Mouse (Mus musculus): ENCODE measurements around the gene Ppp4r4.
"Not testable (repeated sequence)": the region's sequence is repeated elsewhere in the genome, so short reads cannot be mapped to it uniquely, and the experiment has no call there.

Ppp4r4 gene

DNA sequence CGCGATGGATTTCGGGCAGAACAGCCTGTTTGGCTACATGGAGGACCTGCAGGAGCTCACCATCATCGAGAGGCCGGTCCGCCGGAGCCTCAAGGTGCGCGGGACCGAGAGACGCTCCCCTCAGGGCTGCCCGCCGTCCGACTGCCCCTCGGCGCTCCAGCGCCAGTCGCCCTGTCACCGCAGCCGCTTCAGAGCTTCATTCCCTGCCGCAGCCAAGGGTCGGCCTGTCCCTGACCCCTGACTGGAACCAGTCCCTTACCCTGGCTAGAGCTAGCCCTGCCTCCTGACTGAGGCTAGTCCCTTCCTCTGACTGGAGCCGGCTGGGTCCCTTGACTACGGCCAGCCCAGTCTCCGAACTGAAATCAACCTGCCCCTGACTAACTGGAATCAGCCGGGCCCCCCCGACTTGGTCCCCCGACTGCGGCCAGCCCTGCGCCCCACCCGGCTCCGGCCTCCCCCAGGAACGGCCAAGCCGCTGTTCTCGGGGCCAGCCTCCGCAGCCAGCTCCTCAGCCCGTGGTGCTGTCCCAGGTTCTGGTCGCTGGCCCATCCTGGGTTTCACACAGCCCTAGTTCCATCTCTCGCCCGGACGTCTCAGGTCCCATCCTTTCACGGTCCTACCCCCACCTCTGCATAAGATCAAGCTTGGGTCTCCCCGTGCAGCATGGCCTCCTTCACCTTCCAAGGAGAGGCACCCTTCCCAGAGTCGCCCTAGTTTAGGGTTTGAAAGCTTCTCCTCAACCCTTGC is 739 bp downstream of the Ppp4r4 start:
- no peak for DNase-seq (ENCODE audit: low read depth)

DNA sequence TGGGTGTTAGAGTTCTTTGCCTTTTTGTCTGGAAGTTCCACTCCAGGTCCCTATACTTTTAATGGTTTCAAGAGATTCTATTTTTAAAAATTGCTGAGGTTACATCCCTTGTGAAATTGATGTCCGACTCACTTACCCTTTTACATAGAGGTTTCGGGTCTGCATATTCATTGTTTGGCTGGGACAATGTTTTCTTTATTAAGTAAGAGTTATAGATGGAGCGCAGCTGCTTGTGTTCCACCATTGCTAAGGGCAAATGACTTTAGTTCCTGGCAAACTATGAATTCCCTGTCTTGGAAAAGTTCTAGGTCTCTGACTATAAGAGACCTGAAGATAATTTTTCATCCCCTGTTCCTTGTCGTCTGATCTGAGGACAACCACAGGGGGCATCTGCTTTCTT is 8.3 kb downstream of the Ppp4r4 start:
- DNase-seq (ENCODE audit: low read depth), result no peak

DNA sequence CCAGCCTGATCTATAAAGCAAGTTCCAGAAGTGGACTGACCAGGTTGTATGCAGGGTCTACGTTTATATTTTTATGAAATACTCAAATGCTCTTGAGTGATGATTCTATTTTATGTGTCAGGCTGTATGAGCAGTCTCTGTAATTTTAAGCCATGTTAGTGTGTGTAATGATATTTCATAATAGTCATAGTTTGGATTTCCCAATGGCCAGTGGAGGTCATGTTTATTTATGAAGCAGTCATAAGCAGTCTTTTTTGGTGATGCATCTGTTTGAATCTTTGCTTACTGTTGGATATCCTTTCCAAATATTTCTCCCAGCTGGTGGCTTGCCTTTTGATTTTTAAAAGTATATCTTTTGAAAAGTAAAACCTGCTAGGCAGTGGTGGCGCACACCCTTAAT is 11.3 kb downstream of the Ppp4r4 start:
- DNase-seq (ENCODE audit: low read depth), result no peak

DNA sequence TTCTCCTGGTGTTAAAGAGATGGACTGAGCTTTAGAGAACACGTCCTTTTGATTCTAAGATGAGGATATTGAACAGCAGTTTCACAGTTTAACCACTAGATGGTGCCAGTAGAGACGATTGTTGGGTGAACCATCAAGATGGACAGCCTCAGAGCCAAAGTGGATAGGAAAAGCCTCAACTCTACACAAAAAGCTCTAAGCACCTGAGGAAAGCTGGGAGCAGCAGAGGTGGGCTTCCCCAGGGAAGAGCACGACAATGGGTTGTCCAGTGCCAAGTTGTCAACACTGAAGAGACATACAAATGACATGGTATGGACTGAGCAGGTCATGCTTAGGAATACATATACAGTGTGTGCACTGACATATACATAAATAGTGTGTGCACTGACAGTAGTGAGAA is 12.1 kb downstream of the Ppp4r4 start:
- DNase-seq (ENCODE audit: low read depth), result peak; percentile 69

DNA sequence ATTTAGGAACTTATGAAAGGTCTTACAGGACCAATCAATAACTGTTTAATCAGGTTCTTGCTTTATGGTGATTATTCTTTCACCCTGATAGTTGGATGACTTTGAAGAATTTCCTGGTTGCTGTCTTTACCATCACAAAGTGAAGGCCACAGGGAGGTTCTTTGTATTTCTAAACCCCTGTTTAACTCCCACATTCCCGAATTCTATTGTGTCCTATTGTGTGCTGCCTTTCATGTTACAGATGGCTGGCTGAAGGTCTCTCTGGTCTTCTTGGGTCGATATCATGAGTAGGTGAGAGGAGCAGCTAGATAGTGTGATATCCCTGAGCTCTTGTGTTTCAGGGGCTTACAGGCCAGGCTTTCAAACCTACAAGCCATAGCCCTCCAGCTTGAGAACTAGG is 15.4 kb downstream of the Ppp4r4 start:
- DNase-seq (ENCODE audit: low read depth), result no peak

DNA sequence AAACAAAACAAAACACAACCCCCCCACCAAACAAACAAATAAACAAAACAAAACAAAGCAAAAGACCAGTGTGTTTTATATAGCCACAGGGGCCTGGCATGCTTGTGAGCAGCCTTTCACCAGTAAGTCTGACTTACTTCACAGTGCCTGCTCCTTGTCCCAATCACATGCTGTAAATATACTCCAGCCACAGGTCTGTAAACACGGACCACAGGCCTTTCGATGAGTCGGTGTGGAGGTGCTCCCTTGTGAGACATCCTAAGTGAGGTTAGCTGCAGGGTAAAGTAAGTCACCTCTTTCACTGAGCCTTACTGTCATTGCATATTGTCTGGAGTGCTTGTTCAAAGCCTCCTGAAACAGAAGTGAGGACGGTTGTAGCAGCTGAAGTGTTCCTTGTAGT is 16.4 kb downstream of the Ppp4r4 start:
- no peak for DNase-seq (ENCODE audit: low read depth)

DNA sequence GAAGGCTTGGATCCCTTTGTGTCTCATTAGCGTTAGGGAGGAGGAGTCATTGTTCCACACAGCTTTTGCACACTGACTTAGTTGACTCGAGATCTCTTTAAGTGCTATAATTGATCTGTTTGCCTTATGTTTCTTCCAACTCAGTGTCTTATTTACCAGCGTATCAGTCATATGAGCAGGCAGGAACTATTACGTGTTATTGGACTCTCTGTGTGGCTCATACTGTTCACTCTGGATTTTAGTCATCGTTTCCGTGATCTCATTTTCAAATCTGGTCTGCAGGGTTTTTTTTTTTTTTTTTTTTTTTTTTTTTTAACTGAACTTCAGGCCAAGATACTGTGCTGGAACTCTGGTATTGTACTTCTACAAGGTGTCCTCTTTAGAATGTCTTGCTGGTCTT is 18.0 kb downstream of the Ppp4r4 start:
- DNase-seq (ENCODE audit: low read depth), result no peak

DNA sequence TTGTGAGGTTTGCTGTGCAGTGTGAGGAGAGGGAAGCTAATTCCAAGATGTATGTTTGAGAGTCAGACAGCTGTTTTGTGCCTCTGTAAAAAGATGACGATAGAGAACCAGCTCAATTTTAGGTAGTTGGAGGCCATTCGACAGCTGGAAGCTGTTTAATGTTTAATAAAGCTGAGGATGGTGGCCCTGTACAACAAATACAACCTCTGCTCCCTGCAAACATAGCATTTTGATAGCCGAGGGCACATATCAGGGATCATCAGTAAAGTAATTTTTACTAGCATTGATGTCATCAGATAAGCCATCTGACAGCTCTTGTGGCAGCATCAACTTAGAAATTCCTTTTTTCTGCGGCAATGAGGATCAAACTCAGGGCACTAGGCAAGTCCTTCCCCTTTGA is 19.3 kb downstream of the Ppp4r4 start:
- no peak for DNase-seq (ENCODE audit: low read depth)

DNA sequence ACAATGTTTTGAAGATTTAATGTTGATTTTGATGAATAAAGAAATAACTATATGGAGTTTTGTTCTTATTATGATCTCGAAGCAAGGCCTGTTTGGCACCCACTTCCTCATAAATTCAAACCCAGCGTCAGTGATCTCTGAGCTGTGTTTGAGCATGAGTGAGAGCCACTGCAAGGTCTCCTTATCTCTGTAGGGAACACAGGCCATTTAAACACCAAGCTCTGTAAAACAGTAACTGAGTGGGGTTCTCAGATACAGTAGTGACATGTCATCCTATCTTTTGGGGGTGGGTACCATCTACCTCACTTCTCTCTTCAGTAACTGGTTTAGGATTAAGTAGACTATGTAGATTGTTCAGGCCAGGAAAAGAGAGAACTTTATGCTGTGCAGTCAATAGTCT is 20.4 kb downstream of the Ppp4r4 start:
- no peak for DNase-seq (ENCODE audit: low read depth)

DNA sequence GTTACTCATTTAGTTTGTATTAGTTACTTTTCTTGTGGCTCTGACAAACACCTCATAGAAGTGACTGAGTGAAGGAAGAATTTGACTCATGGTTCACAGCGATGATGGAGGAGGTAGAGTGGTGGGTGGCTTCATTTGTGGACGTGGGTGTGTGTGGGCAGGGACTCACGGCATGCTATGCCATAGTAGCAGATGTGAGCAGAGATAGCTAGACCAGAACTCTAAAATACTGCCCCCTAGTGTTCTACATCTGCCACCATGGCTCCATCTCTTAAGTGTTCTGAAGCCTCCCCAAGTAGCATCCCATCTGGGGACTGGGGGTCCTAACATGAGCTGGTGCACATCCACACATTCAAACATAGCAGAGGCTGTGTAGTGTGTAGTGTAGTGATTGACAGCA is 21.4 kb downstream of the Ppp4r4 start:
- no peak for DNase-seq (ENCODE audit: low read depth)

DNA sequence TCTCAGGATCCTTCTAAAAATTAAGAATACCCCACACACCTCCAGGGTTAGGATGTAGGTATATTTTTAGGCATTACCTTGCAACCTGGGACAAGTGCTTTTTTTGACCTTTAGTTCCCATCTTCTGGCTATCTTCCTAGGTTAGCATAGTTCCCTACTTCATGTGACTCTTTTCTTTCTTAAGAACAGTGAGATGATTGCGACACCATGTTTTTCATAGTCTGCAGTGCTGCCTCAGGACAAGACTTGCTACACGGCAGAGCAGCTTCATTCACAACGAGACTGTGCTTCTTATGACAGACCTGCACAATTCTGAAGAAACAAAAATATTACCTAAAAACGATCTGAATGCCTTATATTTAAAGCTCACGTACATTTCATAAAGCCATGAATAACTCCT is 24.8 kb downstream of the Ppp4r4 start:
- DNase-seq (ENCODE audit: low read depth), result no peak

DNA sequence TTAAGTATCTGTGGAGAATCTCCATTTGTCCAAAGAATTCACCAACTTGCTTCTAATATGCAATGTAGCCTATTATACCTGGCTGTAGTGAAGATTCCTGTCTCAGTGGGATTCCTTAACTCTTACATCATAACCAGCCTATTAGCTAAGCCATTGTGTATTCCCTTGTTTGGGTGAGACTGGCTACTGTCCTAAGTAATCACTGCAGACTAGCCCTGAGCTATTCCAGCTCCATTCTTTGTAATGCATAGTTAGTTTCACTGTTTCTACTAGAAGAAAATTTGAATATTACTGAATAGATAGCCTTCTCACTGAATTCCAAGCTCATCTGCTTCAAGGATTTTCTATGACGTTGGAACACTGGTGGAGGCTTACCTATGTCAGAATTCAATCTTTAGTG is 32.6 kb downstream of the Ppp4r4 start:
- no peak for DNase-seq (ENCODE audit: low read depth)

DNA sequence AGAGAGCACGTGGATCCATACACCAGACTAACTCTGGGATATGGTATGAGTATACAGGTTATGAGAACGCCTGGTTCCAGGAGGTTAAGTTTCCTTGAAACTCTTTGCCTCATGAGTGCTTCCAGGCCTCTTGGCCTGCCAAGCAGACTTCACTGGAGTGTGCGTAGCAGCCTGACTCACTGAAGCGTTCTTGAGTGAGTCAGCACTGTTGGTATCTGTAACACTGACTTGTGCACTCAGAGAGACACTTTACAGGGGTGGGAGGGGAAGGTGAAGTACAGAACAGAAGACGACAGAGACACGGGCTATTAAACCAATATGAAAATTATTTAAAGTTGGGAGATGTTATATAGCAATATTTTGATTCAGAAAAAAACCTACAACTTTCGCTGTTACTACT is 33.1 kb downstream of the Ppp4r4 start:
- peak; percentile 18 for DNase-seq (ENCODE audit: low read depth)

DNA sequence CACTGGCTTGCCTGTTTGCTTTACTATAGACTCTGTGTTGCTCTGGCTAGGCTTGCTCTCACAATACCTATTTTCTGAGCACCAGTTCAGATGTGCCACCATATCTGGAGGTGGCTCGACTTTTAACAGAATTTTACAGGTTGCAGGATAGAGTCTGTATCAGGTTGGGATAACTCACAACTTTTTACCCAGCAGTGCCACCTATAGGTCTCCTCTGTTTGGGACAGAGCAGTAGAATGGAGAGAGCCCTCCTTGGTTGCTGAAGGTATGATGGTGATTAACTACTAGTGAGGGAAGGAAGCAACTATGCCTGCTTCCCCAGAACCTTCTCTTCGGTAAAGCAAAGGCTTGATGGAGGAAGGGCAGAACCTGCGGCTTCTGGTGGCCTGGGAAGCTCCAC is 35.0 kb downstream of the Ppp4r4 start:
- DNase-seq (ENCODE audit: low read depth), result no peak

DNA sequence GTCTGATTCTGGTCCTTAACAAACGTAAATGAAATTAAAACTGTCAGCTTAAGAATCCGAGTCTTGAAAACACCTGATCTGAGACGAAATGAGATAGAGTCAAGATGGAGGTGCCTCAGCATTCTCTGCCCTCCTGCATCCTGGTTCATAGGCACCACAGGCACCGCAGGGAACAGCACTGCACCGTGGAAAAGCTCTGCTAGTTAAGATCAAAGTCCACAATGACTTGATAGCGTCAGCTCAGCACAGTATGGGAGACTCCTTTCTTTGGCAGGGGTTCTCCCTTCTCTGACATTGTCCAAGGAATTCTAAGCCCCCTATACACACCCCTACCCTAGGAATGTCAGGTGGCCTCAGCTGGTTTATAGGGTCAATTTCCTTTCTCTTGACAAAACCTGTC is 37.6 kb downstream of the Ppp4r4 start:
- DNase-seq (ENCODE audit: low read depth), result no peak

DNA sequence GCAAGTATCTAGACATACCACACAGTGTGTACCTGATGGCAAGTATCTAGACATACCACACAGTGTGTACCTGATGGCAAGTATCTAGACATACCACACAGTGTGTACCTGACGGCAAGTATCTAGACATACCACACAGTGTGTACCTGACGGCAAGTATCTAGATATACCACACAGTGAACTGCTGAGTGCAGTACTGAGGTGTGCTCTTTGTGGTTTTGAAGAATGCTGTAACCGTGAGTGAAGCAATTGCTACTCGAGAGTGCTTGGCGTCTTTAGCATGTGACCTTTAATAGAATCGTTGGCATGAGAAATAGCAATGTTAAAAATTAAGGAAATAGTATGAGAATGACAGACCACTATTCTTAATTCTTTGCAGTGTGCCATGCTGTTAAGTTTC is 46.1 kb downstream of the Ppp4r4 start:
- not testable (repeated sequence) for DNase-seq (ENCODE audit: low read depth)

DNA sequence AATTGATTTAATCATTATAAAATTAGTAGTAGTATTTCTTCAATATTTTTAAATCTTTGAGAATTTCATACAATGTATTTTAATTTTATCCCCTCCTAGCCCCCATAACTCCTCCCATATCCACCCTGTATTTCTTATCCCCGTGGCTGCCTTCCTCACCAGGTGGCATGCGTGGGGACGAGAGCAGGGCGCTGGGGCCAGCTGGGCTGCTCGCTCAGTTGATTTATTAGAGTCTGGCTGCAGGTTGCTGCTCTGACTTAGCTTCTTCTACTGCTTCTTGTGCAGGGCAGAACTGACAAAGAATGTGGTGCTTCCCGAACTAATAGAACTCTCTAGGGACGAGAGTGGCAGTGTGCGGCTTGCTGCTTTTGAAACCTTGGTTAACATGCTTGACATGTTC is 51.7 kb downstream of the Ppp4r4 start:
- DNase-seq (ENCODE audit: low read depth), result no peak

DNA sequence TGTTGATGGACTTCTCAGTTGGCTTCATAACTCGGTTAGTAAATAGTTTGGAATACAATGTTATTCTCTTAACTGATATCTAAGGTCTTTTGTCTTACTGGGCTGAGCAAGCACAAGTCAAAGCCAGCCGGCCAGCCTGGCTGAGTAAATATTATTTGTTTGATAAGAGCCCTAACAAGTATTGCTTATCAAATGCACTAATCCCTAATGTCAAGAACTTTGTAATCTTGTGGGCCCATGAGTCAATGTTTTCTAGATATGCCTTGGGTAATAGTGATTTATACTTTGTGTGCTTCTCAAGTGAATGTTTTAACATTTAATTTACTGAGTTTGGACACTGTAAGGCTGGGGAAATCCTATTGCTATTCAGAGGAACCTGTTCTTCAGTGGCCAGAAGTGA is 66.3 kb downstream of the Ppp4r4 start:
- DNase-seq (ENCODE audit: low read depth), result no peak

DNA sequence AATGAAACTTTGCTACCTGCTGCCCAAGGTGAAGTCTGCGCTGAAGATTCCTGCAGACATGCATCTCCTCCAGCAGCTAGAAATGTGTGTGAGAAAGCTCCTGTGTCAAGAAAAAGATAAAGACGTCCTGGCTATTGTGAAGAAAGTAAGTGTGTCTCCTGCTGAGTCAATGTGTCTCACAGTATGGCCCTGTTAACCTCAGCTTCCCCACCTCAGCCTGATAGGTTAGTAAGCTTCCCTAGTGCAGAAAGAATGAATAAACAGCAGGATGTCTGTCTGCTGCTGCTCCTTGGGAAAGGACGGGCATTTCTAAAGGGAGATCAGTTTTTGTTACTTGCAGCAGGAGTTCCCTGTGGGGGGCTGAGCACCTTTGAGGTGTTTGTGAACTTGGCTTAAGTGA is 68.3 kb downstream of the Ppp4r4 start:
- no peak for DNase-seq (ENCODE audit: low read depth)

DNA sequence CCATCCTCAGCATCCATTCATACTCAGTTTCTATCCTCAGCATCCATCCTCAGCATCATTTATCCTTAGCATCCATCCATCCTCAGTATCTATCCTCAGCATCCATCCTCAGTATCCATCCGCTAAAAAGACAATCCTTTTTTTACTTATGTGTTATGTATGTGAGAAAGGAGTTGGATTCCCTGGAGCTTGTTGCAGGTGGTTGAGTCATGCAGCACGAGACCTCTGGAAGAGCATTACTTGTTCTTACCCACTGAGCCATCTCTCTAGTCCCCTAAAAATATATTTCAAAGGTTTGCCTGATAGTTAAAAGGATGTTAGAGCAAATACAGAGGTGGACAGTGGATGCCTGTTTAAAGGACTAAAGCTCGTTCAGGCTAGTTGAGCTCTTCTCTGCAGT is 69.8 kb downstream of the Ppp4r4 start:
- DNase-seq (ENCODE audit: low read depth), result no peak

DNA sequence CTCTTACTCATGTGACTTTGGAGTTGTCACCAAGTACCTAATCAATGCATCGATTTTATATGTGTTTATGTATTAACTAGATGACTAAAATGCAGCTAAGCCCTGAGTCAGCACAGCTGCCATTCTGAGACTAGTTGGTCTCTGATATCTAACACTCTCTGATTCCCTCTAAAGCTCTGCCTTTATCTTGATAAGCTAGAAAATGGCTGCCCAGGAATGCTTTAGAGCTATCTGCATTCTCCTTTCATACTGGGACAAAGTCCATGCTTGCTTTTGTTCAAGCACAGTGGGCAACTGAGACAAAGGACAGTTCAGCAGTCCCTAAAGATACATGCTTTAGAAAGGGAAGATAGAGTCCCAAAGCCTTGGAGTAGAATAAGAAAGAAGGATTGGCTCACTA is 83.1 kb downstream of the Ppp4r4 start:
- DNase-seq (ENCODE audit: low read depth), result no peak

DNA sequence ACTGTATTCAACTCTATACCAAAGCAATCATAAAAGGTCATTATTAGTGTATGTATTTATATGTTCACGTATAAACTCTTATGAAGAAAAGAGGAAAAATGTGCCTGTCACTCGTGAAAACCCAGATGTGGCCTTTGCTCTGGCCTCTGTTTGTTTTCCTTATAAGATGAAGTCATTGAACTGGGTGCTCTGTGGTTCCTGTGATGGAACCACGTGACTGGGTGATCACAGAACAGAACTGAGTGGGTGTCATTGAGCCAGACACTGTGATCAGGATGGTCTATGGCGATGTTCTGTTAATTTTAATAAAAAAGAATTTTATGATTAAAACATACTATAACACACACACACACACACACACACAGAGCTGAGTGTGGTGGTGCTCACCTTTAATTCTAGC is 83.7 kb downstream of the Ppp4r4 start:
- DNase-seq (ENCODE audit: low read depth), result no peak

DNA sequence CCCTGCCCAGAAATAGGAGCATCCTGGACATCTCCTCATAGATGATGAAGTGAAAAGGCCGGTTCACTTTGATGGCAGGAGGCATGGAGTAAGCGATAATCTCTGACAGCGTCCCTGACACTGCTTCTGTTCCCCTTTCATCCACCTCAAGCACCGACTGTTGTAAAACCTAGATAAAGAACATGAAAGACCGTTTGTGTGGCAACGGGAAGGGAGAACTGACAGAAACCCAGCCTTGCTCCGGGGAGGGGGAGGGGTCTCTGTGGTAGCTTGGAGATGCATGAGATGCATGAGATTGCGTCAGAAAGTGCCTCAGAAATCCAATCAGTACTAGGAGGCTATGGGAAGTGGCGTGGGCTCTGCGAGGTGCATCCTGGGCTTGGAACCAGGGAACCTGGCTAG is 84.8 kb downstream of the Ppp4r4 start:
- DNase-seq (ENCODE audit: low read depth), result no peak

DNA sequence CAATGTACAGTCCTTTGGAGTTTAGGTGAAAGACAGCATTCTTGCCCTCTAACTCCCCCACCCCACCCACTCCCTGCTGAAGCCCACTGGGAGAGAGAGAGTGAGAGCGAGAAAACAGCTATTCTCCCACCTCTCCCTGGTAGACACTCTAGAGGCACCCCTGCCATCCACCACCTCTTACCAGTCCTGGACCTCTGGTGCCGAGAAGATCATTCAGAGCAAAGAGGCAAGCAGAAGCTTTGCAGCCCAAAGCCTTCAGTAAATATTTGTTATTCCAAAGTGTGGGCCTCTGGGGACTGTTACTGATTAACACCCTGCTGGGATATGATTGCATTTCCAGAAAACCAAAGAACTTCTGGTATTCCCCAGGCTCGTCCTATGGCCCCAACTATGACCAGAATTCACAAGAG is 99.1 kb downstream of the Ppp4r4 start, which contains the start of gene Serpina10:
Gene Serpina10 (minus strand): TSS at position 242 of the 410 bp plus-strand sequence.
- no peak for DNase-seq (ENCODE audit: low read depth)

DNA sequence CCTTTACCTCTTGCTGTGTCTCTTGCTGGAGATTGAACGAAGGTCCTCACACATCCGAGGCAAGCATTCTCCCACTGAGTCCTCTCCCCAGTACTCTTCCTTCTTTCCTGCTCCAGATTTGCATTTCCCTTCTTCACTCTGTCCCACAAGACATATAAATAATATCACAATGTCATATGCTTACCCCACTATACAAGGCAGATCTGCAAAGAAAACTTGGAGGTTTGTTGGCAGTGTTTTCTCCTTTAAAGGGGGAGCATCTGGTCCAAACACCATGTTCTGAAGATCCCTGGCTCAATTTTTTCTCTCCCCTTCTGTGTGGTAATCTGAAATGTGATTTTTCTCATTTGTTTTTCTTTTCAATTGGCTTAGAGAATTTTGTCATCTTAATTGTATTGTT is 102.3 kb downstream of the Ppp4r4 start:
- DNase-seq (ENCODE audit: low read depth), result no peak

Measured in NIH3T3 (cell line).